Mouse (Mus musculus) layer of hippocampus, postnatal 14 days (tissue): ENCODE data around the gene Manf. TPM values are rescaled to one million over a fixed set of nuclear protein-coding genes. Genes with fewer than 3 reads are reported as not detected.
A peak's percentile ranks its signal among the peaks of the same experiment; 100 is the strongest.

ENCODE experiments used
- DNase-seq, 2 experiments: peaks; one replicate each; pipeline ENCODE4 v3.0.0; 2021 to 2022; ENCODE audit warnings: low spot score in 2 of 2, mixed read lengths in 1 of 2
- total RNA-seq, 2 experiments: library from RNA; stranded (reverse); gene quantifications; 2 replicates each; pipeline ENCODE4 v1.2.3; 2021

The Manf gene
- total RNA-seq, 2 experiments from 2014 or later: 130 to 156 TPM

DNA sequence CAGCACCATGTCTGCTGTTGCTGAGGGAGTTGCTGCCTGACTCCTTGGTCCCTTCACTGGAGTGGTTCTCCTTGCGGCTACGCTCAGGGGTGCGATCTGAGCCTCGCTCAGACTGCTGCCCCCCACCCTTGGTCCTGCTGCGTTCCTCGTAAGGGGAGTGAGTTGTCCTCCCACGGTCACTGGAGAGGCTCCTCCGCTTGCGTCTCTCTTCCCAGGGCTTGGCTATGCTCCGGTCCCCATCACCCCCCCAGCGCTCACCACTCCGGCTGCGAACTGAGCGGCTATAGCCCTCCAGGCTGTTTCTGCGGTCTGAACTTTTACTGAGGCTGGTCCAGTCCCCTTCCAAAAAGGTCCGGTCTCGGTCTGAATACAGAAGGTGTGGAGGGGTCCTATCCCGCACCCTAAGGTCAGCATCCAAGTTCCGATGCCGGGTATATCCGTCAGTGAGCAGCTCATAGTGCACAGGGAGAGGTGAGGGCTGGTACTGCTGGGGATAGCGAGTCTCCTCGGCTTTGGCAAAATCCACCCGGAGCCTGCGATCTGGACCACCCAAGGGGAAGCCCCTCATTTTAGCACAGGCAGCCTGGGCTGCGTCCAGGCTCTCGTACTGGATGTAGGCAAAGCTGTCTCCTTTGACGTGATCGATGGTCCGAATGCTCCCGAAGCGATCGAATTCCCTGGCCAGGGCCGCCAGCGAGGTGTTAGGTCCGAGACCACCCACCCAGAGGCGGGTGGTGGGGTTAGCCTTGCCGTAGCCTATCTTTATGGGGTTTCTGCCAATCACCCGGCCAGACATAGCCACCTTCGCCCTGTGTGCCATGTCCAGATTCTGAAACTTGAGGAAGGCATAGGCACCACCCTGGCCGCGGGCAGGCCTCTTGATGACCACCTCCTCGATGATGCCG, 6.5 kb downstream of the Manf start:
- DNase-seq: no peak

DNA sequence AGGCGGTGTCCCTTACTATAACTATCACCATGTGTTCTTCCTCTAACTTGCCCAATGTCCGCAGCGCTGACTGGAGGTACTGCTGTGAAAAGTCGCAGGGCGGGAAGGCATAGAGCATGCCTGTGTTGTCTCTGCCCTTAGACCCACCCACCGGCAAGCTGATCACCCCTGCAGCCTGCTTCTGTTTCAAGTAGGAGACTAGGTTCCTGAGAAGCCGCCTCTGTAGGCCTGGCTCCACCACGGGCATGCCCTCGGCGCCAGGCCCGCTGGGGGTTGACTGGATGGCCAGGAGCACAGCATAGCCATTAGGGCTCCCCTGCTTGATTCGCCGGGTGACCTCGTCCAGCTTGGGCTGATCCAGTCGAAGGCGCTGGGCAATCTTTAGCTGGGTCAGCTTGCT, 7.5 kb downstream of the Manf start:
- no peak for DNase-seq

DNA sequence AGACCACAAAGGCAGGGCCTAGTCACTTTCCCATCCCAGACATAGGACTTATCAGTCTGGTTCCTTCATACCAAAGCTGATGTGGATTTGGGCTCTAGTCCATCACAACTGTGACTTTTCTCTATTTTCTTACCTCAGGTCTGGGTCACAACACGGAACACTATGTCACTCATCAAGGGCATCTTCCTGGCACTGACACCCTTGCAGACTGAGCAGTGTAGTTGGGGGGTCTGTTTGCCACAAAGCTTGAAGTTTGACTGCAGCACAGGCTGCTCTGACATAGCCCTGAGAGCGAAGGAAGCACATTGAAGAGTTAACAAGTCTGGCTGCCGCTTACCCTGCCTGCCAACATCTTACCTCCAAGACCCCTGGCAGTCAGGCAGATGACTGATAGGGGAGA, 8.7 kb downstream of the Manf start:
- DNase-seq: no peak

DNA sequence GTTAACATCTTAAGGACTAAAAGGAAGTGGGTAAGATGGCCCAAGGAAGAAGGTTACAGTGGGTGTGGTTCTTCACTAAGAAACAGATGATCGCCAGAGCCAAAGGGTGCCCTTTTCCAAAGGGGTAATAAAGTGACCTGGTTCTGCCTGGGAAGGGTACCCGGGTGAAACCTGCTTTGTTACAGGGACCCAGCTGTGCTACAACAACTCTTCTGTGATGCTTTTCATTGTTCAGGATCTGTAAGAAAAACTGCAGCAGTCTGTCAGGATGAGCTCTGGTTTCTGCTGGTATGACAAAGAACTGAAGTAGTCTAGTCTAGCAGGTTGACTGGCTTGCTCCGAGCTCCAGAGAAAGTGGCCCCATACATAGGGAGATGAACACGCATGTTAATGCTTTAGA, 9.6 kb downstream of the Manf start:
- no peak for DNase-seq

DNA sequence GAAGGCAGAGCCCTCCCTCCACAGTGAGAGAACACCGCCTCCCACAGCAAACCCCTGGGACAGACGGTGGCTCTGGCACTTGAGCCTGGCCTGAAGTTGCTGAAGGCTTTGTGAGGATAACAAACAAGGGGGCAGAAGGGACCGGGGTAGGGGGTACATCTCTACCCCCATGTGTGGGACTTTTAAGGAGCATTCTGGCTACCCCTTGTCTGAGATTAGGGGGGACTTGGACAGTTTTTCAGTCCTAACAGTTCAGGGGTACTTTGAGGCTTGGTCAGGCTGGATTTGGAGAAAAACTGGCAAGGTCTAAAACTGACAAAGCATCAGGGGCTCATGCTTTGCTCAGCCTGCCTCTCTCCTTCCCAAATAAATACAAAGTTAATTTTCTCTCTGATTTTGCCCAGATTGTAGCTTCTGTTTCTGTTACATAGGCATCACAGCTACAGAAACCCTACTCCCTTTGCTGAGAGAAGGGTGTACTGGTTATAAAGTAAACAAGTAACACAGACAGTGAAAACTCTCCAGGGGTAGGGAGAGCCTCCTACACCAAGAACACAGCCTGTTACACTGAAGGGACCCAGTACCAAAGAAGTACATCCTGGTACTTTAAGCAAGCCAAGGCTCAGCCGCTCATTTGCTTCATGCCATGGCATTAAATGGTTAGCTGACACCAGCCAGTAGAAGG, 10.6 kb downstream of the Manf start:
- DNase-seq: no peak

DNA sequence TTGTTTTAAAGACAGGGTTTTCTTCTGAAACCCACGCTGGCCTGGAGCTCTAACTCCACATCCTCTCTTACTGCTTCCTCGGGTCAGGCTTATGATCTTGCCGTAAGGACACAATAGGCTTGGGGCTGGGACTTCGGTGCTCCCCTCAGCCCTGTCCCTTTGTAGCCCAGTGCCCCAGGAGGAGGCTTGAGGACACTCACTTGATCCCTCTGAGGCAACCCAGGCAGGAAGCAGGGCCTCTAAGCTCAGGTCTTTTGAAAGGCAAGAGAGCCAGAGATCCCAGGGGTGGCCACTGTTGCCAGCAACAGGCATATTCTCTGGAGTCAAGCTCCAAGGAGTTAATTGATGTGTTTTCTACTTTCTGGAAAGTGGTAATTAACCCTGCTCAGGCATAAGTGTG, 12.3 kb downstream of the Manf start:
- DNase-seq: no peak

DNA sequence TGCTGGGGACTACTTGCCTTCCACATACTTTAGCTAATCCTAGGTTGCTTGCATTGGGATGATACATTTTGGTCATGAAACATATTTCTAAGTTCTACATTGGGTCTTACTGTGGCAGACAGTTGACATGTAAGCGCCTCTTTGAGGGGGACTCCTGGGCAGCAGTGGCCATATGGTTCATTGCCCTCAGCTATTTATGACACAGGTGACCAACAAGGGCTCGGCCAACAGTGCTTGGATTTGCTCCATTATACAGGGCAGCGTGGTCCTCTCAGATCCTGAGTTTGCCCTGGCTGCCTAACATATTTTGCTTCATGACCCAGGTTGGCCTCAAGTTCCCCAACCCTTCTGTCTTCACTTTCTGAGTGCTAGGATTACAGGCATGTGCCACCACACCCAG, 15.1 kb downstream of the Manf start:
- no peak for DNase-seq

DNA sequence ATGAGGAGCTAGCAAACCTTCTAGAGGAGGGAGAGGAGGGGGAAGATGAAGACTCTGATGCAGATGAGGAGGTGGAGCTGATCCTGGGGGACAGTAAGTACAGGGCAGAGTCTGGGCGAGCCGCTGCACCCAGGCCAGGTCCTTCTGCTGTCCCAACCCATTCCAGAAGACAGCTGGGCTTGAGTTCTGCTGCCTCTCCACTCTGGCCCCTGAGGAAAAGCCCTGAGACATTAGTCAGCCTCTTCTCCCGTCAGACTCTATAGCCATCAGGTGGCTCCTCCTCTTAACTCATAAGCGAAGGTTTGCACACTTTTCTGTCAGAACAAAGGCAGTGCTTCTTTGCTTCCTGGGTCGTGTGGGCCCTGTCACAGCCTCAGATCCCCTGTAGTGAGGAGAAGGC, 17.6 kb downstream of the Manf start:
- no peak for DNase-seq

DNA sequence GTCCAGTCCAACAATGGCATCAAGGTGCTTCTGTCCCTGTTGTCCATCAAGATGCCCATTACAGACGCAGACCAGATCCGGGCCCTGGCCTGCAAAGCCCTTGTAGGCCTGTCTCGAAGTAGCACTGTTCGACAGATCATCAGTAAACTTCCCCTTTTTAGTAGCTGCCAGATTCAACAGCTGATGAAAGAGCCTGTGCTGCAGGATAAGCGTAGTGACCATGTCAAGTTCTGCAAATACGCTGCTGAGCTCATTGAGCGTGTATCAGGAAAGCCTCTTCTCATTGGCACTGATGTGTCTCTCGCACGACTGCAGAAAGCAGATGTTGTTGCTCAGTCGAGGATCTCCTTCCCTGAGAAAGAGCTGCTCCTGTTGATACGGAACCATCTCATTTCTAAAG, 33.7 kb downstream of the Manf start:
- DNase-seq: no peak

DNA sequence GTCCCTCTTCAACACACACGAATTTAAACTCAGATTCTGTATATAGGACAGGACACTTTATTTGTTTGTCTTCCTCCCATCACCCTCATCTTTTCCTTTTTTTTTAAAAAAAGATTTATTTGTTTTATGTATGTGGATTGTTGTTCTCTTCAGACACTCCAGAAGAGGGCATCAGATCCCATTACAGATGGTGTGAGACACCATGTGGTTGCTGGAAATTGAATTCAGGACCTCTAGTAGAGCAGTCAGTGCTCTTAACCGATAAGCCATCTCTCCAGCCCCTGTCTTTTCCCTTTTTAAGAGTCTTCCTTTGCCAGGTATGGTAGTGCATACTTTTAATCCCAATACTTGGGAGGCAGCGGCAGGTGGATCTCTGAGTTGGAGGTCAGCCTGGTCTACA, 35.1 kb downstream of the Manf start:
- no peak for DNase-seq

DNA sequence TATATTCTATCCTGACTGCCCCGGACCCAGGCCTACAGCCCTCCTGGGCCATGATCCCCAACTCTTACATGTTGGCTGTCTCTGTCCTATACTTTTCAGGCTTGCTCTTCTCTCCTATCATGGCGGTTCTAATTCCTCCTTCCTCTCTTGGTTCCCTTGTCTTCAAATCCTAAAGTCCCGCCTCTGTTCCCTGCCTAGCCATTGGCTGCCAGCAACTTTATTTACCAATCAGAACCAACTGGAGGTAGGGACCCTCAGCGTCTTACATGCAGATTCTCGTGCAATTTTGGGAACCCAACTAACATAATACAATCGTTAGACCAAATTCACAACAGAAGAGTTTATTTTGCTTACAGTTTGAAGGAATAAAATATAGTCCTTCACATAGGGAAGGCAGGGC, 49.0 kb downstream of the Manf start:
- no peak for DNase-seq

DNA sequence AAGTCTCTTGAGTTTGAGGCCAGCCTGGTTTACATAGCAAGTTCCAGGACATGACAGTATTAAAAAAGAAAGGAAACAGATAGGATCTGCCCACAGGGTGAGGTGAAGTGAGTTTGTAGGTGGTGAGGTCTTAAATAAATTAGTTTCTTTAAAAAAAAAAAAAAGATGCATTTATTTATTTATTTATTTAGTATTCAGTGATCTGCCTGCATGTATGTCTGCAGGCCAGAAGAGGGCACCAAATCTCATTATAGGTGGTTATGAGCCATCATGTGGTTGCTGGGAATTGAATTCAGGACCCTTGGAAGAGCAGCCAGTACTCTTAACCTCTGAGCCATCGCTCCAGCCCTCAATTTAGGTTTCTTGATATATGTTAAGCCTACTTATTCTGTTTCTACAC, 51.2 kb downstream of the Manf start:
- no peak for DNase-seq

DNA sequence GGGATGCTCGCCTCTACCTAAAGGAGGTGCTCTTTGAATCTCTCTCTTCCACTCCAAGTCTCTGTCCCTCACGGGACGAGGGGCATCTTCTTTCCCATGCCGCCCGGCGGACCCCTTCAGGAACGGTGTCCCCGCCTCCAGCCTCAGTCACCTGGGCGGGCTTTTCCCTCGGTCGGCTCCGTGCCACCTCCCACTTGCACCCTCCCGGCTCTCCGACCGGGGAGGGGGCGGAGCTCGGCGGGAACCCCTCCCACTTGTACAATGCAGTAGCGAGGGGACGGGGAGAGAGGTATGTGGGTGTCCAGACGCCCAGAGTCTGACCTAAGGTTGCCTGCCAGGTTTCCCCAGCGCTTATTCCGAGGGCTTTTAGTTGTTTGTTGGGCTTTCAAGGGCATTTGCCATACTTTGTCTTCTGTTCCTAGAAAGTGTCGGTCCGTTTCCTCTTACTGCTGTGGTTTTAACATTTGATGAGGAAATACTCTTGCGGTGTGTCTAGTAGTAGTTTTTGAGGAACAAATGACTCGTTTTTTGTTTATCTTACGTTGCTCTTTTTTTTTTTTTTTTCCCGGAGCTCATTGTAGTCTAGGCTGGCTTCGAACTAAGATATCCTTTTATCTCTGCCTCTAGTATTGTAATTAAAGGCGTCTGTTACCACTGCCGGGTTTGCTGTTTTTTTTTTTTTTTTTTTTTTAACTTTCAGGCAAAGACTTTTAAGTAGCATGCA, 69.2 kb downstream of the Manf start:
- DNase-seq: peak; percentile 69 to 72

DNA sequence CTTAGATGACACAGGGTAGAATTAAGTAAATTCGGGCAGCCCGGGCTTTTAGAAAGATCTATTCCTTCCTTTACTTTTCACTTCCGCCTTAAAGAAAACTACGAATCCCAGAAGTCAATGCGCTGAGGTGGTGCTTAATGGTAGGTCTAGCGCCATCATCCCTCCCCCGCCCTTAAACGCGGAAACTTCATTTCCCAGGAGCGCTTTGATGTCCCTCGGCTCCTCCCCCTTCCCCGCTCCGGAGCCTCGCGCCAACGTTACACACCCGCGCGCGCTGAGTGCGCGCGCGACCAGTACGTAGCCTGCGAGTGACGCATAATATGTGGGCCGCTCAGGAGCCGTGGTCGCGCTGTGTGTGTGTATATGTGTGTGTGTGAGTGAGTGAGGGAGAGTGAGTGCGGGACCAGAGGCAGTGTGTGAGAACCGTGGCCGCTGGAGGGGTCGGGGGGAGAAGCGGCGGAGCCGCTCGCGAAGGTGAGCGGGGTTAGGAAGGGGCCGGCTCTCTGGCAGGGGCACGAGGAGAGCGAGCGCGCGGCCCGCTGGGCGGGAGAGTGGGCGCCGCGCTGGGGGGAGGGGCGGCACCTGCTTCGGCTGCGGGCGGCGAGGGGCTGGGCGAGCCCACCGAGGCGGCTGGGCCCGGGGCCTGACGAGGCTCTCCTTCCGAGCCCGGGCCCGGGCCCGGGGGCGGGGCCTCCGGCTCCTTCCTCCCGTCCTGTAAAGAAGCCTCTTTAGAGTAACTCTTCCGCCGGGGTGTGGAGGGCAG, 70.0 kb downstream of the Manf start, which contains the start of gene Dcaf1:
Gene Dcaf1, plus strand, starts transcription at position 257 of the 763 bp plus-strand sequence.
- peak; percentile 83 to 97 for DNase-seq

DNA sequence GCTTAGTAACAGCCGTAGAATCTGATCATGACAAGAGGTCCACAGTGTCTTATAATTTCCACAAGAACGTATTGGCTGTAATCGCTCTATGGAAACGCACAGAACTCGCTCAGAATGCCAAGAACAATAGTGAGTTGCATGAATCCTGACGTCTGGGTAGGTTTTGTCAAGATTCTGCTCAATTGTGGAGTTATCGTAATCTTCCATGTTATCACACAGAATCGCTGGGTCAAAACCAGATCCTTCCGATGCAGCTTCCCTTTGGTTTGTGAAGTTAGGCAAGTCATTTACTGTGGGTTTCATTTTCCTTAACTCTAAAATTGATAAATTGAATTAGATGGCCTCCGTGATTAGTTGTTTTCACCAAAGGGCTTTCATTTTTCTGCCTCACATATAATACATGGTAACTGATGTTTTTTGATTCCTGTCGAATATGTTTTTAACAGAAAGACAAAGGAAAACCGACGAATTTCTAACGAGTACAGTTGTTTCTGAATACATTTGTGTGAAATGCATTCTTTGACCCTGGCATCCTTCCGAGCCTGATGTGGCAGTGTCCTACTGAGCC, 70.6 kb downstream of the Manf start:
- peak; percentile 4 to 8 for DNase-seq

DNA sequence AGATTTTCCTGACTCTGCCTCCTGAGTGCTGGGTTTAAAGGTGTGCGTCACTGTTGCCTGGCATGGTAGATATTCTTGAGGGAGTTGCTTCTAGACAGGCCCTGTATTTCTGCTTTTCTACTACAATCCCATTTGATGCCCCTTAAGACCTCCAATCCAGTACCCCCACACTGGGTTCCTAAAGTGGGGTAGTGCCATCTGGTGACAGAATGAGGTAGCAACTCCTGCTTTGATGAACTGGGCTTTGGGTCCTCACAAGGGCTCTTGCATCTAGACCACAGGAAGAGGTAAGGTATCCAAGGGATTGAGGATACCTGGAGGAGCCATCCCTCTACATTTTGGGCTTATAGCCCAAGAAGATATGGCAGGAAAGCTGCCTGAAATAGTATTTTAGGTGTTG, 72.6 kb downstream of the Manf start:
- DNase-seq: peak; percentile 5 to 22

DNA sequence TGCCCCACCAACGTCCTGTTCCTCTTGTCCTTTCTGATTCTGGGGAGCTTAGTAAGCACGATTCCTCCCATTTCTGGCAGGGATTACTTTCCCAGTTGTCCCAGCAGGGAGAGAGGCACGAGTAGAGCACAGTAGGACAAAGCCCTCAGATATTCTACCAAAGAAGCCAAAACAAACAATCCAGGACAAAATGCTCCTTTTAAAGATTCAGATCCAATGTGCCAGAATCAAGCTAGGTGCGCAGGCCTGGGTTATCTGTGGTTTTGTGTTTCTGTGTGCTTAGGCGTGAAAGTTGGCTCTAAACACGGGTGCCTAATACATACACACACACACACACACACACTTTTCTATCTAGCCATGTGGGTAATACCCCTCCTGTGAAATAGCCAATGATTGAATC, 73.6 kb downstream of the Manf start:
- DNase-seq: no peak

DNA sequence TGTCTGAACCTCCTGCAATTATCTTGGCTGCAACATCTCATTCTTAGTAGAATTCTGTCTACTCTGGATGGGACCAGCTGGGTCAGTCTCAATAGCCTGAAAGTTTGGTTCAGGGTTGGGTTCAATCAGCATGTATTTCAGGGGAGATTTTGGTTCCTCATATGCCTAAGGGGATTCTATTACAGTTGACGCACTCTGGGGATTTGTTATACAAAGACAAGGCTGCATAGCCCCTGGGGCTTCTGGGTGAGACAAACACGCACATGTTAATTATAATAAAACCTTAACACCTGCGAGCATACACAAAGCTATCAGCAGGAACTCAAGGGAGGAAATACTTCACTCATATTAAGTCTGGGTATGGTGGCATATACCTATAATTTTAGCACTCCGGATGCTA, 85.3 kb downstream of the Manf start:
- DNase-seq: no peak

DNA sequence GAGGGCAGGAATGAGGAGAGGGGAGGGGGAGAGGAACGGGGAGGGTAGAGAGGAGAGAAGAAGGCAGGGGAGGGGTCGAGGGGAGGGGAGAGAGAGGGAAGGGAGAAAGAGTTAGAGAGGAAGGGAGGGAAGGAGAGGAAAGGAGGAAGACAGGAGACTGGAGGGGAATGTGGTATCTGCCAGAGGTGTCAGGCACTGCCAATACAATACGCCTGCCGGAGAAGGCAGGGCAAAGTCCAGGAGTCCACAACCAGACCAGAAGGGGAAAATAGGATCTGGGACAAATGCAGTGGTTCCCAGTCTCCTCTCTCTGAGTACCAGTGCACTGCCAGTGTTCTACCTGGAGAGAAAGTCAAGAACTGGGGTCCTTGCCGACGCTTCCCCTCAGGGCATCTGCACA, 100.9 kb downstream of the Manf start:
- DNase-seq: no peak

DNA sequence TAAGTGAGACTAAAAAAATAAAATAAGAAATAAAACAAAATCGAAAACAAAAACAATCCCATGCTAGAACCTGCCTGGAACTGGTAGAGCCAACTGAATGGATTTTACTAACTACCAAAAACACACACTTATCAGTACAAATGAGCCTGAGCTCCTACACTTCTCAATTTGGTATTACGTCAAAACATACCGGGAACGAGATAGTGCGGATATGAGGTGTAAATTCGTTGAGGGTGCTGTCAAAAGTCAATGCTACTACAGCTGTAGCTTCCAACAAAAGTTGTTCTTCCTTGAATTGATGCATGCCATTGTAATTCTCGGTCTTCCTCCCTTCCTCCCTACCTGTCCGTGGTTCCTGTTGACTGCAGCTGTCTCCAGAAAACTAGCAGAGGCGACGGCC, 102.4 kb downstream of the Manf start:
- no peak for DNase-seq

DNA sequence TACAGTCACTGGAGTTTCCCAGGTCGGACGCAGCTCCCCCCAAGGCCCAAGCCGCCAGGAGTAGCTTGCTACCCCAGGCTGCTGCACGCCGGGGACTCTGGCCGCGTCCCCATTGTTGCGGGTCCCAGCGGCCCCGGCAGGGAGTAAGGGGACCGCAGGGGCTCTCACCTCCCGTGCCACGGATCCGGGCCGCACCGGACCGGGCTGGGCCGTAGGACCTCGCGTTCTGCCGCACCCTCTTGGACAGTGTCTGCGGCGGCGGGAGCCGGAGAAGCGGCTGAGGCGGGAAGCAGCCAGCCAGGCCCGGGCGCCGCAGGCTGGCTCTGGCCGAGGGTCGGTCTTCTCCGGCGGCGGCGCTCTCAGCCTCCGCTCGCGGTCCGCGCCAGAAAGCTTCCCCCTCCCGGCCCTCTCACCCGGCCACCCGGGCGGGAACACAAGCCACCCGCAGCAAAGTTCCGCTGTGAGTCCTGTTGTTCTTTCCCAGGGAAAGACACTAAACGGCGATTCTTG, 102.9 kb downstream of the Manf start, which contains the start of gene Rad54l2:
Gene Rad54l2, minus strand, starts transcription at position 383 of the 510 bp plus-strand sequence.
- peak; percentile 82 to 84 for DNase-seq
